Mouse (Mus musculus): Measurements from ENCODE around the gene Hinfp. TPM values are rescaled to one million over a fixed set of nuclear protein-coding genes. Genes with fewer than 3 reads are reported as not detected.
A peak's percentile ranks its signal among the peaks of the same experiment; 100 is the strongest.
"Not testable (repeated sequence)": the region's sequence is repeated elsewhere in the genome, so short reads cannot be mapped to it uniquely, and the experiment has no call there.

Gene Hinfp
- polyA plus RNA-seq, 1 experiment from 2014 or later = 16.5 TPM

- Histone ChIP-seq H3K27ac (ENCODE audit: poor library complexity, severe bottlenecking) (no peak overlapping the region), H3K36me3 (peaks cover 54% of the 10 kb centered on the region)
- no peak for ATAC-seq (ENCODE audit: insufficient number of reproducible peaks, low FRiP score)
These were observed 25.3 kb upstream of the Hinfp start for GRCm38 (mm10) chr9:44330736-44331135.

GRCm38 (mm10) chr9:44327926-44328325, 22.5 kb upstream of the Hinfp start:
- no peak for ATAC-seq (ENCODE audit: insufficient number of reproducible peaks, low FRiP score)

More at GRCm38 (mm10) chr9:44330736-44331135, 25.3 kb upstream of the Hinfp start:
- Histone ChIP-seq H3K9me3 (replicated peaks) (no peaks in the 10 kb centered on the region), H3K9ac (no peak overlapping the region), H3K4me1 (replicated peaks) (peaks cover 10% of the 10 kb centered on the region), H3K4me3 (no peak overlapping the region), H3K4me2 (no peak overlapping the region), H3K27me3 (replicated peaks) (no peaks in the 10 kb centered on the region)
- 94% methylated on average over 6 of the region's 6 CpGs for WGBS

DNA sequence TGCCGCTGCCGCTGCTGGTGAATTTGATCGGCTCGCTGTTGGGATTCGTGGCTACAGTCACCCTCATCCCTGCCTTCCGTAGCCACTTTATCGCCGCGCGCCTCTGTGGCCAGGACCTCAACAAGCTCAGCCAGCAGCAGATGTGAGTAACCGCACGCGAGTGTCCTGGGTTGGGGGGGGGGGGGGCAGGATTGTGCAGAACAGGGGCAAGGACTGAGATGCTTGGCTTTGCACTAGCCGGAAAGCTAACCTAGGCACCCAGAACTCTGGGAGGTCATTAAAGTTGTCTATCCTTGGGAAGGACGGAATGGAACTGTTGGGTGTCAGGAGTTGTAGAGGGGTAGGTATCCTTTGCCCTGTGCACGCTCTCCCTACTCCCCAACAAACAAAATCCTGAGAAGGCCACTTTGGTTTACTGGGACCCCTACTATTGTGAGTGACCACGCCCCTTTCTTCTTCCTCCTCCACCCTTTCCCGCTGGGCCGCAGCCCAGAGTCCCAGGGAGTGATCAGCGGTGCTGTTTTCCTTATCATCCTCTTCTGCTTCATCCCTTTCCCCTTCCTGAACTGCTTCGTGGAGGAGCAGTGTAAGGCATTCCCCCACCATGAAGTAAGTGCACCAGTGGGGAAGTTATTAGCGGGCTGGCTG, 21.7 kb upstream of the Hinfp start:
- WGBS = 0% methylated on average over 22 of the region's 22 CpGs

More at GRCm38 (mm10) chr9:44327926-44328325, 22.5 kb upstream of the Hinfp start:
- H3K36me3 ChIP-seq = peaks cover 43% of the 10 kb centered on the region
- peak overlapping the region; percentile 95; the same call in 1 of the 2 replicates for H3K27ac ChIP-seq (ENCODE audit: poor library complexity, severe bottlenecking)
- H3K9me3 ChIP-seq (replicated peaks) = no peaks in the 10 kb centered on the region
- no peaks in the 10 kb centered on the region for H3K27me3 ChIP-seq (replicated peaks)
- peak overlapping the region; percentile 90 for H3K9ac ChIP-seq
- WGBS = 90% methylated on average over 5 of the region's 5 CpGs
- H3K4me3 ChIP-seq = peak overlapping the region; percentile 73
- peaks cover 12% of the 10 kb centered on the region for H3K4me1 ChIP-seq (replicated peaks)
- peak overlapping the region; percentile 72 for H3K4me2 ChIP-seq

GRCm38 (mm10) chr9:44326371-44327063, 21.0 kb upstream of the Hinfp start:
- Histone ChIP-seq H3K9me3 (replicated peaks) (no peaks in the 10 kb centered on the region), H3K27ac (ENCODE audit: poor library complexity, severe bottlenecking) (peak overlapping the region; percentile 95), H3K27me3 (replicated peaks) (no peaks in the 10 kb centered on the region), H3K9ac (peak overlapping the region; percentile 90), H3K4me3 (peak overlapping the region; percentile 73), H3K36me3 (peaks cover 30% of the 10 kb centered on the region), H3K4me2 (peak overlapping the region; percentile 72), H3K4me1 (replicated peaks) (peaks cover 12% of the 10 kb centered on the region)
- WGBS = under 1% methylated on average over 38 of the region's 38 CpGs
- ATAC-seq (ENCODE audit: insufficient number of reproducible peaks, low FRiP score) = peak; percentile 91

More for the DNA sequence above, 21.7 kb upstream of the Hinfp start:
- no peaks in the 10 kb centered on the region for H3K9me3 ChIP-seq (replicated peaks)
- peaks cover 36% of the 10 kb centered on the region for H3K36me3 ChIP-seq
- ATAC-seq (ENCODE audit: insufficient number of reproducible peaks, low FRiP score) = peak; percentile 71
- peak overlapping the region; percentile 90 for H3K9ac ChIP-seq
- H3K4me2 ChIP-seq = peak overlapping the region; percentile 72
- H3K27ac ChIP-seq (ENCODE audit: poor library complexity, severe bottlenecking) = peak overlapping the region; percentile 95
- peak overlapping the region; percentile 73 for H3K4me3 ChIP-seq
- H3K27me3 ChIP-seq (replicated peaks) = no peaks in the 10 kb centered on the region
- H3K4me1 ChIP-seq (replicated peaks) = peaks cover 12% of the 10 kb centered on the region

DNA sequence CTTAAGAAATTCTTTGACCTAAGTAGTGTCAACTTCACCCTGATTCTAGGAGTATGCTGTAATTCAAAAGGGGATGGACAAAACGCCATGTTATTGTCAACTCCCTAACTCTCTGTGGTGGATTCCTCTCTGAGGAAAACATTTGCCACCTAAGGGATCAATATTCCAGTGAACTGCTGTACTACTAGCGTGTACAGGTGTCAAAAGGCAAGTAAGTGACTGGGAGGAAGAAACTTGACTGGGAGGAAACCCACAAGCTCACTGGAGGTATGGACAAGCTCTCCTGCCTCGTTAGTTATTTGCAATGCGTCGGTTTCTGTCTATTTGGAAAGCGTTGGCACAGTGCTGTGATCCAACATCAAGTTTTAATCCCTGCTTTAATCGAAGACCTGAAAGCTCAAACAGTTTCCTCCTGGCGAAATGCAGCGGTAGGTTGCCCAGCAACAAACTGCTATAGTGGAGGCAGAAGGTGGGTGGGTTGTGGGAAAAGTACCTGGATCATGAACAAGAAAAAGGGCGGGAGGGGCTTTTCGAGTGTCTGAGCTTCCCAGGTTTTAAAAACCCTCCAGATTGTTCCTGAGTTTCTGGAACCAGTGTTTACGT, 20.4 kb upstream of the Hinfp start, which contains the start of gene Dpagt1:
TSS of gene Dpagt1 (plus strand) at position 252 of the 603 bp plus-strand sequence.
- peak within 1 kb of the TSS; percentile 90 for H3K9ac ChIP-seq
- 3% methylated on average over 12 of the region's 12 CpGs for WGBS
- peaks cover 23% of the 10 kb centered on the region for H3K36me3 ChIP-seq
- ATAC-seq (ENCODE audit: insufficient number of reproducible peaks, low FRiP score) = no peak
- peak within 1 kb of the TSS; percentile 95 for H3K27ac ChIP-seq (ENCODE audit: poor library complexity, severe bottlenecking)
- H3K4me2 ChIP-seq = peak within 1 kb of the TSS; percentile 72
- no peaks in the 10 kb centered on the region for H3K27me3 ChIP-seq (replicated peaks)
- peak within 1 kb of the TSS; percentile 73 for H3K4me3 ChIP-seq
- no peaks in the 10 kb centered on the region for H3K9me3 ChIP-seq (replicated peaks)
- H3K4me1 ChIP-seq (replicated peaks) = peaks cover 14% of the 10 kb centered on the region

DNA sequence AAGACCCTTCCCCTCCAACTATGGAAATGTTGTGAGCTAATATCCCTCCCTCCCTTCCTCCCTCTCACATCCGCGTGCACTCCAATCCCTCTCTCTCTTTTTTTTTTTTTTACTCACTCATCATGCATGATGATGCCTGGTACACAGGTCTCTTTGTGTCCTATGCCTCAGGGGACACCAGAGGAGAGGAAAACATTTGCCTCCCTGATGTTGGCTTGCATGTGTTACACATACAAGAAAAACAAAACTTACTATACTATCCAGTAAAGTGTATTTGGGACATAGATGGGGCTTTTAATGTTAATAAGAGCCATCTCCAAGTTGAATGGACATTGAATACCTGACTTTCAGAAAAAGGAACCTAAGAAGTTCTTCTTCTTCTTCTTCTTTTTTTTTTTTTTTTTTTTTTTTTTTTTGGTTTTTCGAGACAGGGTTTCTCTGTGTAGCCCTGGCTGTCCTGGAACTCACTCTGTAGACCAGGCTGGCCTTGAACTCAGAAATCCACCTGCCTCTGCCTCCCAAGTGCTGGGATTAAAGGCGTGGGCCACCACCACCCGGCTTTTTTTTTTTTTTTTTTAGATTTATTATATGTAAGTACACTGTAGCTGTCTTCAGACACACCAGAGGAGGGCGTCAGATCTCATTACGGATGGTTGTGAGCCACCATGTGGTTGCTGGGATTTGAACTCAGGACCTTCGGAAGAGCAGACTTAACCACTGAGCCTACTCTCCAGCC, 19.7 kb upstream of the Hinfp start:
- Histone ChIP-seq H3K4me1 (replicated peaks) (peaks cover 19% of the 10 kb centered on the region), H3K4me3 (peak overlapping the region; percentile 73), H3K27ac (ENCODE audit: poor library complexity, severe bottlenecking) (peak overlapping the region; percentile 95; the same call in 1 of the 2 replicates), H3K4me2 (peak overlapping the region; percentile 72), H3K36me3 (peaks cover 16% of the 10 kb centered on the region), H3K9ac (peak overlapping the region; percentile 90)
- not testable (repeated sequence) for ATAC-seq (ENCODE audit: insufficient number of reproducible peaks, low FRiP score); H3K9me3 ChIP-seq (replicated peaks); H3K27me3 ChIP-seq (replicated peaks)
- 70% methylated on average over 7 of the region's 8 CpGs for WGBS

GRCm38 (mm10) chr9:44324147-44324546, 18.7 kb upstream of the Hinfp start:
- H3K36me3 ChIP-seq = peaks cover 9% of the 10 kb centered on the region
- H3K4me1 ChIP-seq (replicated peaks) = peaks cover 21% of the 10 kb centered on the region
- no peak overlapping the region for H3K4me3 ChIP-seq
- no peak for ATAC-seq (ENCODE audit: insufficient number of reproducible peaks, low FRiP score)
- H3K9ac ChIP-seq = no peak overlapping the region
- no peaks in the 10 kb centered on the region for H3K9me3 ChIP-seq (replicated peaks)
- H3K4me2 ChIP-seq = no peak overlapping the region
- H3K27ac ChIP-seq (ENCODE audit: poor library complexity, severe bottlenecking) = no peak overlapping the region
- 83% methylated on average over 6 of the region's 6 CpGs for WGBS
- H3K27me3 ChIP-seq (replicated peaks) = no peaks in the 10 kb centered on the region

DNA sequence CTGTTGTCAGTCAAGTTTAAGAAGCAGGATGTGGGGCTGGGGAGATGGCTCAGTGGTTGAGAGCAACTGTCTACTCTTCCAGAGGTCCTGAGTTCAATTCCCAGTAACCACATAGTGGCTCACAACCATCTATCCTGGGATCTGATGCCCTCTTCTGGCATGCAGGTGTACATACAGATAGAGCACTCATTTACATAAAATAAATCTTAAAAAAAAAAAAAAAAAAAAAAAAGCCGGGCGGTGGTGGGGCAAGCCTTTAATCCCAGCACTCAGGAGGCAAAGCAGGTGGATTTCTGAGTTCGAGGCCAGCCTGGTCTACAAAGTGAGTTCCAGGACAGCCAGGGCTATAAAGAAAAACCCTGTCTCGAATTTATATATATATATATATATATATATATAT, 18.2 kb upstream of the Hinfp start:
- peaks cover 25% of the 10 kb centered on the region for H3K4me1 ChIP-seq (replicated peaks)
- not testable (repeated sequence) for H3K9ac ChIP-seq; H3K27me3 ChIP-seq (replicated peaks); H3K9me3 ChIP-seq (replicated peaks); H3K27ac ChIP-seq (ENCODE audit: poor library complexity, severe bottlenecking); H3K4me2 ChIP-seq; H3K36me3 ChIP-seq; ATAC-seq (ENCODE audit: insufficient number of reproducible peaks, low FRiP score); H3K4me3 ChIP-seq
- 69% methylated on average over 4 of the region's 4 CpGs for WGBS

GRCm38 (mm10) chr9:44320799-44321133, 15.3 kb upstream of the Hinfp start:
- no peak for ATAC-seq (ENCODE audit: insufficient number of reproducible peaks, low FRiP score)
- H3K4me1 ChIP-seq (replicated peaks) = peaks cover 28% of the 10 kb centered on the region

GRCm38 (mm10) chr9:44319887-44320798, 14.7 kb upstream of the Hinfp start, which contains the start of gene C2cd2l:
Gene C2cd2l (minus strand): TSS chr9:44320285.
- ATAC-seq (ENCODE audit: insufficient number of reproducible peaks, low FRiP score) = peak; percentile 97
- under 1% methylated on average over 67 of the region's 67 CpGs for WGBS

More at GRCm38 (mm10) chr9:44320799-44321133, 15.3 kb upstream of the Hinfp start:
- H3K27me3 ChIP-seq (replicated peaks) = no peaks in the 10 kb centered on the region
- H3K36me3 ChIP-seq = peaks cover 14% of the 10 kb centered on the region
- WGBS = 22% methylated on average over 6 of the region's 6 CpGs
- H3K9me3 ChIP-seq (replicated peaks) = no peaks in the 10 kb centered on the region
- peak overlapping the region; percentile 69; the same call in 1 of the 2 replicates for H3K27ac ChIP-seq (ENCODE audit: poor library complexity, severe bottlenecking)
- peak overlapping the region; percentile 88 for H3K4me2 ChIP-seq
- H3K9ac ChIP-seq = peak overlapping the region; percentile 62; the same call in 1 of the 2 replicates
- H3K4me3 ChIP-seq = peak overlapping the region; percentile 91

More at GRCm38 (mm10) chr9:44319887-44320798, 14.7 kb upstream of the Hinfp start, which contains the start of gene C2cd2l:
- Histone ChIP-seq H3K9ac (peak within 1 kb of the TSS; percentile 90), H3K27ac (ENCODE audit: poor library complexity, severe bottlenecking) (peak within 1 kb of the TSS; percentile 69), H3K9me3 (replicated peaks) (no peaks in the 10 kb centered on the region), H3K4me2 (peak within 1 kb of the TSS; percentile 88), H3K27me3 (replicated peaks) (no peaks in the 10 kb centered on the region), H3K4me1 (replicated peaks) (peaks cover 26% of the 10 kb centered on the region), H3K36me3 (peaks cover 20% of the 10 kb centered on the region), H3K4me3 (peak within 1 kb of the TSS; percentile 91)
